Mouse (Mus musculus): Measurements from ENCODE around the gene Zfp606. TPM values are rescaled to one million over a fixed set of nuclear protein-coding genes. Genes with fewer than 3 reads are reported as not detected.

Gene Zfp606
- polyA plus RNA-seq, 1 experiment from 2014 or later: 66.4 TPM

Other genes with a start within 250 kb of the Zfp606 start
- gene Vmn1r81, start 210.0 kb upstream of the Zfp606 start, polyA plus RNA-seq (2014; fragmentation: Nextera tagmentation; extraction: Ambion mirVana): not detected in 2 replicates
- not detected in 2 replicates for gene Vmn1r82, start 177.9 kb upstream of the Zfp606 start, polyA plus RNA-seq (2014; fragmentation: Nextera tagmentation; extraction: Ambion mirVana)
- gene Vmn1r83, start 148.8 kb upstream of the Zfp606 start, polyA plus RNA-seq (2014; fragmentation: Nextera tagmentation; extraction: Ambion mirVana): not detected in 2 replicates
- gene Vmn1r84, start 109.0 kb upstream of the Zfp606 start, polyA plus RNA-seq (2014; fragmentation: Nextera tagmentation; extraction: Ambion mirVana): not detected in 2 replicates
- 10.1 and 13.6 TPM in 2 replicates for gene Zfp551, start 55.5 kb upstream of the Zfp606 start, polyA plus RNA-seq (2014; fragmentation: Nextera tagmentation; extraction: Ambion mirVana)
- gene 2900092C05Rik, start 34.2 kb downstream of the Zfp606 start, polyA plus RNA-seq (2014; fragmentation: Nextera tagmentation; extraction: Ambion mirVana): not detected in 2 replicates
- 0.01 TPM in 1 of 2 replicates, not detected in the other for gene Vmn2r53, start 130.5 kb downstream of the Zfp606 start, polyA plus RNA-seq (2014; fragmentation: Nextera tagmentation; extraction: Ambion mirVana)
- gene Vmn2r54, start 162.0 kb downstream of the Zfp606 start, polyA plus RNA-seq (2014; fragmentation: Nextera tagmentation; extraction: Ambion mirVana): not detected in 2 replicates
- gene Vmn2r55, start 206.7 kb downstream of the Zfp606 start, polyA plus RNA-seq (2014; fragmentation: Nextera tagmentation; extraction: Ambion mirVana): not detected in 2 replicates

Data from midbrain, embryonic 14.5 days (tissue).